Mouse (Mus musculus) testis, adult 2 months (tissue): ENCODE results near the gene Polr2c.

Experiments used
- CTCF ChIP-seq: fragments of 200-500 bp; IDR thresholded peaks from 2 replicates; pipeline ENCODE4 v1.5.1; 2012; ENCODE audit warnings: low read depth, mild to moderate bottlenecking, inconsistent platforms, low read length, moderate library complexity; ENCODE audit not compliant: control insufficient read depth, insufficient read depth, insufficient replicate concordance
- POLR2A ChIP-seq: fragments of 200-500 bp; IDR thresholded peaks from 2 replicates; pipeline ENCODE4 v1.6.1; 2012; ENCODE audit warnings: low read depth, mild to moderate bottlenecking, inconsistent platforms, low read length, moderate library complexity; ENCODE audit not compliant: control insufficient read depth

- TF ChIP-seq CTCF (no peak), POLR2A (no peak)
These were observed 57.0 kb downstream of the Polr2c start for GRCm38 (mm10) chr8:94914256-94914655.
